Mouse (Mus musculus) myocyte (in vitro differentiated cells): ENCODE data around the gene Neu1.

ENCODE experiments used
- CEBPB ChIP-seq: IDR thresholded peaks from 2 replicates; pipeline ENCODE4 v1.6.1; 2011; ENCODE audit warnings: mild to moderate bottlenecking, moderate library complexity; ENCODE audit not compliant: poor library complexity, insufficient read depth, severe bottlenecking
- E2F4 ChIP-seq: IDR thresholded peaks from one replicate; pipeline ENCODE4 v1.6.1; 2011; ENCODE audit warnings: mild to moderate bottlenecking, control low read depth, moderate library complexity; ENCODE audit not compliant: insufficient read depth
- MAX ChIP-seq: IDR thresholded peaks from one replicate; pipeline ENCODE4 v1.6.1; 2011; ENCODE audit warnings: low read depth, mild to moderate bottlenecking, control low read depth
- POLR2A ChIP-seq: IDR thresholded peaks from one replicate; pipeline ENCODE4 v1.6.1; 2011; ENCODE audit warnings: low read depth, mild to moderate bottlenecking, control low read depth, moderate library complexity; ENCODE audit not compliant: insufficient read length
- SRF ChIP-seq: IDR thresholded peaks from one replicate; pipeline ENCODE4 v1.6.1; 2011; ENCODE audit warnings: low read depth; ENCODE audit not compliant: control insufficient read depth, insufficient read length
- TCF3 ChIP-seq: IDR thresholded peaks from one replicate; pipeline ENCODE4 v1.6.1; 2011; ENCODE audit warnings: low read depth, control low read depth; ENCODE audit not compliant: insufficient read length
- USF1 ChIP-seq: IDR thresholded peaks from one replicate; pipeline ENCODE4 v1.6.1; 2011; ENCODE audit warnings: low read depth, mild to moderate bottlenecking, control low read depth, moderate library complexity

GRCm38 (mm10) chr17:34915410-34915831 lies 15.6 kb upstream of the Neu1 start:
- TF ChIP-seq MAX (no peak), TCF3 (no peak), USF1 (no peak), POLR2A (no peak), SRF (no peak), E2F4 (no peak), CEBPB (no peak)
